Mouse (Mus musculus) CH12.LX (cell line): ENCODE measurements around the gene Gnb1. TPM values are rescaled to one million over a fixed set of nuclear protein-coding genes. Genes with fewer than 3 reads are reported as not detected.
A peak's percentile ranks its signal among the peaks of the same experiment; 100 is the strongest.

Source experiments
- DNase-seq: peaks from one replicate; pipeline ENCODE4 v3.0.0-alpha.2; 2013; ENCODE audit errors: extremely low read depth
- H3K27ac ChIP-seq: 2 replicates; pipeline ENCODE4 v1.5.1; 2012; ENCODE audit warnings: low read depth, mild to moderate bottlenecking, control low read depth, moderate library complexity; ENCODE audit not compliant: insufficient read depth
- H3K27me3 ChIP-seq: replicated peaks from 2 replicates; pipeline ENCODE3; 2012; ENCODE audit warnings: inconsistent platforms
- H3K36me3 ChIP-seq, 2 experiments: replicated peaks in 1 of 2; 2 replicates each; pipeline versions ENCODE3 to v1.6.1; 2012; ENCODE audit warnings: inconsistent platforms in 1 of 2, low read length in 1 of 2, mild to moderate bottlenecking in 1 of 2, mixed read lengths in 1 of 2, moderate library complexity in 1 of 2; ENCODE audit not compliant: control insufficient read depth in 1 of 2, insufficient read depth in 1 of 2
- H3K4me1 ChIP-seq, 2 experiments: 2 replicates each; pipeline ENCODE4 v1.6.1; 2012; ENCODE audit warnings: inconsistent platforms in 1 of 2, moderate library complexity in 1 of 2; ENCODE audit not compliant: insufficient read depth in 2 of 2, control insufficient read depth in 1 of 2
- H3K4me2 ChIP-seq: 2 replicates; pipeline ENCODE4 v1.6.1; 2012; ENCODE audit warnings: low read depth, mild to moderate bottlenecking, control low read depth; ENCODE audit not compliant: poor library complexity, insufficient read depth, severe bottlenecking
- H3K4me3 ChIP-seq, 3 experiments: fragments of 150-350 bp in 1 of 3; sonication (generic) in 1 of 3; replicated peaks in 1 of 3; 2 replicates each; pipeline versions ENCODE3 to v1.5.1; 2011 to 2012; ENCODE audit warnings: low read depth in 2 of 3, low read length in 2 of 3, mild to moderate bottlenecking in 2 of 3, moderate library complexity in 2 of 3, control low read depth in 1 of 3, improper control_type of control experiment in 1 of 3, inconsistent platforms in 1 of 3, mixed read lengths in 1 of 3; ENCODE audit not compliant: poor library complexity in 1 of 3
- H3K79me2 ChIP-seq: replicated peaks from 2 replicates; pipeline ENCODE4 v1.6.1; 2012; ENCODE audit warnings: mild to moderate bottlenecking, moderate library complexity; ENCODE audit not compliant: control insufficient read depth, poor library complexity, insufficient read depth, severe bottlenecking; ENCODE audit errors: extremely low read depth
- H3K9ac ChIP-seq: 2 replicates; pipeline ENCODE4 v1.6.1; 2012; ENCODE audit warnings: low read depth, mild to moderate bottlenecking, control low read depth, moderate library complexity; ENCODE audit not compliant: insufficient read depth
- H3K9me3 ChIP-seq: replicated peaks from 2 replicates; pipeline ENCODE3; 2012; ENCODE audit warnings: low read length, inconsistent platforms, mixed read lengths
- CTCF ChIP-seq, 2 experiments: IDR thresholded peaks in 1 of 2; conservative IDR thresholded peaks in 1 of 2; 2 replicates each; pipeline ENCODE4 v1.5.1; 2011 to 2012; ENCODE audit warnings: low read depth in 2 of 2, low read length in 2 of 2, improper control_type of control experiment in 1 of 2, inconsistent platforms in 1 of 2, mild to moderate bottlenecking in 1 of 2, moderate library complexity in 1 of 2
- E2F4 ChIP-seq: IDR thresholded peaks from 2 replicates; pipeline ENCODE4 v1.6.1; 2011; ENCODE audit warnings: low read depth, low read length, improper control_type of control experiment; ENCODE audit not compliant: insufficient replicate concordance
- ELF1 ChIP-seq: IDR thresholded peaks from 2 replicates; pipeline ENCODE4 v1.6.1; 2014; ENCODE audit warnings: low read depth, mild to moderate bottlenecking, inconsistent platforms, low read length, improper control_type of control experiment
- EP300 ChIP-seq: IDR thresholded peaks from 2 replicates; pipeline ENCODE4 v1.6.1; 2011; ENCODE audit warnings: low read length, improper control_type of control experiment
- ETS1 ChIP-seq: conservative IDR thresholded peaks from 2 replicates; pipeline ENCODE4 v1.6.1; 2012; ENCODE audit warnings: low read depth, mild to moderate bottlenecking, inconsistent platforms, low read length, improper control_type of control experiment, moderate library complexity
- HCFC1 ChIP-seq: IDR thresholded peaks from 2 replicates; pipeline ENCODE4 v1.6.1; 2012; ENCODE audit warnings: low read depth, mild to moderate bottlenecking, inconsistent platforms, low read length, improper control_type of control experiment
- IRF4 ChIP-seq: IDR thresholded peaks from 2 replicates; pipeline ENCODE4 v1.6.1; 2014; ENCODE audit warnings: low read depth, mild to moderate bottlenecking, inconsistent platforms, low read length, improper control_type of control experiment
- MAX ChIP-seq: IDR thresholded peaks from 2 replicates; pipeline ENCODE4 v1.6.1; 2011; ENCODE audit warnings: low read length, improper control_type of control experiment
- MXI1 ChIP-seq: IDR thresholded peaks from 2 replicates; pipeline ENCODE4 v1.6.1; 2011; ENCODE audit warnings: mild to moderate bottlenecking, low read depth, low read length, improper control_type of control experiment
- MYC ChIP-seq: IDR thresholded peaks from 2 replicates; pipeline ENCODE4 v1.6.1; 2011; ENCODE audit warnings: low read depth, mild to moderate bottlenecking, improper control_type of control experiment, low read length
- NRF1 ChIP-seq: IDR thresholded peaks from 2 replicates; pipeline ENCODE4 v1.6.1; 2014; ENCODE audit warnings: low read depth, mild to moderate bottlenecking, inconsistent platforms, low read length, improper control_type of control experiment, moderate library complexity
- PAX5 ChIP-seq: IDR thresholded peaks from 2 replicates; pipeline ENCODE4 v1.6.1; 2012; ENCODE audit warnings: low read length, inconsistent platforms, mixed read lengths
- POLR2A ChIP-seq: IDR thresholded peaks from 2 replicates; pipeline ENCODE4 v1.6.1; 2011; ENCODE audit warnings: low read depth, mild to moderate bottlenecking, improper control_type of control experiment, low read length
- POLR2AphosphoS2 ChIP-seq: IDR thresholded peaks from 2 replicates; pipeline ENCODE4 v1.6.1; 2011; ENCODE audit warnings: low read depth, low read length, improper control_type of control experiment
- TBP ChIP-seq: conservative IDR thresholded peaks from 2 replicates; pipeline ENCODE4 v1.6.1; 2011; ENCODE audit warnings: low read depth, low read length, improper control_type of control experiment
- UBTF ChIP-seq: IDR thresholded peaks from 2 replicates; pipeline ENCODE4 v1.6.1; 2012; ENCODE audit warnings: low read depth, mild to moderate bottlenecking, inconsistent platforms, low read length, improper control_type of control experiment, moderate library complexity
- USF1 ChIP-seq: IDR thresholded peaks from 2 replicates; pipeline ENCODE4 v1.6.1; 2014; ENCODE audit warnings: low read depth, mild to moderate bottlenecking, inconsistent platforms, low read length, improper control_type of control experiment
- USF2 ChIP-seq: conservative IDR thresholded peaks from 2 replicates; pipeline ENCODE4 v1.6.1; 2011; ENCODE audit warnings: low read depth, low read length, improper control_type of control experiment
- ZNF384 ChIP-seq: IDR thresholded peaks from 2 replicates; pipeline ENCODE4 v1.6.1; 2012; ENCODE audit warnings: low read depth, low read length, improper control_type of control experiment, inconsistent platforms
- dilution Hi-C: fragments of 300-500 bp; cut with MboI; formaldehyde crosslinking; loops from 2 replicates; pipeline ENCODE4 v1.14.3; 2020; ENCODE audit warnings: low sequenced_read_pairs; ENCODE audit not compliant: extremely low pct_unique_long_range_greater_than_20kb, extremely low pct_ligation_motif_present
- in situ Hi-C: fragments of 300-500 bp; cut with MboI; formaldehyde crosslinking; loops from 3 replicates; pipeline ENCODE4 v1.14.3; 2019; ENCODE audit warnings: low sequenced_read_pairs, low pct_ligation_motif_present, low pct_unique_long_range_greater_than_20kb, mixed read lengths
- polyA plus RNA-seq: library from polyadenylated mRNA; unstranded; fragments of >175 nt; gene quantifications from 2 replicates; pipeline ENCODE4 v1.2.1, GENCODE M21; 2012; ENCODE audit warnings: low read depth; ENCODE audit not compliant: insufficient read length
- total RNA-seq, 2 experiments: library from RNA; depleted of rRNA; stranded (reverse); fragments of 300-350 nt in 1 of 2; fragments of >200 nt in 1 of 2; gene quantifications; 2 replicates each; pipeline ENCODE4 v1.2.3; 2012 to 2014

Gene Gnb1
- total and polyA plus RNA-seq, 3 experiments, result 88.0 to 407 (median 134) TPM

DNA sequence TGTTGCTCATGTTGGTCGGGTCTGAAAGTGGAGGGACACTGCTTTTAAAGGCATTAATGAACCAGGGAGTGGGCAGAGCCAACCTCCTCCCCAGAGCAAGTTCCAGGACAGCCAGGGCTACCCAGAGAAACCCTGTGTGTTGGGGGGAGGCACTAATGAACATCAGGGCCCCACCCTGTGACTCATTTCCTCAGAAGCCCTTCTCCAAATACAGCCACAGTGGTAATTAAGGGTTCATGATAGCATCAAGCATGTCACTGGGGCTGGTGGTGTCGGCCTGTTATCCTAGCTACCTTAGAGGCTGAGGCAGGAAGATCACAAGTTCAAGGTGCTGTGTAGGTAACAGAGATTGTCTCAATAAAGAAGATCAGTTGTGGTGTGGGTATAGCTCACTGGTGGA lies 80.3 kb downstream of the Gnb1 start:
- dilution Hi-C loops, result no loop called here
- in situ Hi-C loops, result loop anchor here (10.0 kb wide), 1 partner anchor 207 kb away; the partner anchor contains the start of gene Prkcz
- Histone ChIP-seq H3K36me3 (peaks cover 0 to 57% of the 10 kb centered on the region in 2 experiments), H3K4me1 (peaks cover 7 to 70% of the 10 kb centered on the region in 2 experiments), H3K4me2 (no peak overlapping the region), H3K79me2 (peaks cover 85% of the 10 kb centered on the region), H3K9me3 (no peaks in the 10 kb centered on the region), H3K9ac (no peak overlapping the region), H3K27me3 (no peaks in the 10 kb centered on the region), H3K27ac (no peak overlapping the region), H3K4me3 (no peak overlapping the region)
- peak; percentile 29 for DNase-seq
- TF ChIP-seq USF2 (no peak), MYC (no peak), USF1 (no peak), HCFC1 (no peak), CTCF (conservative IDR thresholded peaks at IDR 0.05 in 1 of 2, IDR thresholded peaks at IDR 0.05 in 1 of 2; ENCODE audit: low read depth in 2 of 2, low read length in 2 of 2) (no peak), EP300 (no peak), MAX (no peak)

DNA sequence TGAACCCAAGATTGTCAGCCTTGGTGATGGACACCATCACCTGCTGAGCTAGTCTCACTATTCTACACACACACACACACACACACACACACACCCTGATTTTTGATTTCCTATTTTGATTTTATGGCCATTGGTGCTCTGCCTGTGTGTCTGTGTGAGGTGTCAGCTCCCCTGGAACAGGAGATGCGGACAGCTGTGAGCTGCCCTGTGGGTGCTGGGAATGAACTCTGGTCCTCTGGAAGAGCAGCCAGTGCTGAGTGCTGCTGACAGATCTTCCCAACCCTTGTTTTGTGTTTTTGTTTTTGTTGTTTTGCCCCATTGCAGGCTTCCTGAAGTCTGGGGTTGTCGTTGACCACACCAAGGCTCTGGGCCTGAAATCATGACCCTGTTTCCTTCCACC lies 82.0 kb downstream of the Gnb1 start:
- H3K4me1 ChIP-seq, result peaks cover 6 to 53% of the 10 kb centered on the region in 2 experiments; a peak in 3 of 4 replicates
- no peaks in the 10 kb centered on the region for H3K9me3 ChIP-seq
- DNase-seq, result no peak
- H3K4me3 ChIP-seq, result no peak overlapping the region
- in situ Hi-C loops (loop anchor here (10.0 kb wide), 1 partner anchor 208 kb away; the partner anchor contains the start of gene Prkcz), dilution Hi-C loops (no loop called here)
- H3K4me2 ChIP-seq, result no peak overlapping the region
- H3K36me3 ChIP-seq, result peaks cover 14 to 68% of the 10 kb centered on the region in 2 experiments
- TF ChIP-seq ELF1 (no peak), EP300 (no peak), E2F4 (no peak), PAX5 (no peak), MYC (no peak), MXI1 (no peak), USF2 (no peak), ETS1 (no peak), CTCF (conservative IDR thresholded peaks at IDR 0.05 in 1 of 2, IDR thresholded peaks at IDR 0.05 in 1 of 2; ENCODE audit: low read depth in 2 of 2, low read length in 2 of 2) (no peak), ZNF384 (no peak), IRF4 (no peak), TBP (no peak), POLR2AphosphoS2 (no peak), POLR2A (no peak), UBTF (no peak), NRF1 (no peak), MAX (no peak)
- H3K9ac ChIP-seq, result no peak overlapping the region
- peaks cover 68% of the 10 kb centered on the region for H3K79me2 ChIP-seq
- H3K27ac ChIP-seq, result no peak overlapping the region
- no peaks in the 10 kb centered on the region for H3K27me3 ChIP-seq
